Mouse (Mus musculus): ENCODE measurements around the gene Dhrs7b.
A peak's percentile ranks its signal among the peaks of the same experiment; 100 is the strongest.
"Not testable (repeated sequence)": the region's sequence is repeated elsewhere in the genome, so short reads cannot be mapped to it uniquely, and the experiment has no call there.

Gene Dhrs7b

GRCm38 (mm10) chr11:60841467-60842200, 11.2 kb downstream of the Dhrs7b start:
- no peak for DNase-seq (ENCODE audit: low spot score in 2 of 2)

GRCm38 (mm10) chr11:60843412-60843811, 13.0 kb downstream of the Dhrs7b start:
- no peak for DNase-seq (ENCODE audit: low spot score in 2 of 2)

- DNase-seq (ENCODE audit: low spot score in 2 of 2): no peak
Observed at GRCm38 (mm10) chr11:60845415-60845814, 15.0 kb downstream of the Dhrs7b start.

- no peak for DNase-seq (ENCODE audit: low spot score in 2 of 2)
Observed at GRCm38 (mm10) chr11:60856587-60856986, 26.2 kb downstream of the Dhrs7b start.

GRCm38 (mm10) chr11:60861993-60862392, 31.6 kb downstream of the Dhrs7b start:
- DNase-seq (ENCODE audit: low spot score in 2 of 2): no peak

GRCm38 (mm10) chr11:60863196-60863595, 32.8 kb downstream of the Dhrs7b start:
- DNase-seq (ENCODE audit: low spot score in 2 of 2): no peak

- peak in 1 of 2 experiments; percentile 44 for DNase-seq (ENCODE audit: low spot score in 2 of 2)
Observed at GRCm38 (mm10) chr11:60864166-60864565, 33.7 kb downstream of the Dhrs7b start.

GRCm38 (mm10) chr11:60864916-60865315, 34.5 kb downstream of the Dhrs7b start:
- no peak for DNase-seq (ENCODE audit: low spot score in 2 of 2)

- no peak for DNase-seq (ENCODE audit: low spot score in 2 of 2)
Observed at GRCm38 (mm10) chr11:60866021-60866420, 35.6 kb downstream of the Dhrs7b start.

GRCm38 (mm10) chr11:60867456-60867855, 37.0 kb downstream of the Dhrs7b start:
- no peak for DNase-seq (ENCODE audit: low spot score in 2 of 2)

- peak in 1 of 2 experiments; percentile 45 for DNase-seq (ENCODE audit: low spot score in 2 of 2)
Observed at GRCm38 (mm10) chr11:60867904-60868303, 37.5 kb downstream of the Dhrs7b start.

- DNase-seq (ENCODE audit: low spot score in 2 of 2): not testable (repeated sequence)
Observed at GRCm38 (mm10) chr11:60869471-60869870, 39.0 kb downstream of the Dhrs7b start.

GRCm38 (mm10) chr11:60871409-60871808, 41.0 kb downstream of the Dhrs7b start:
- no peak for DNase-seq (ENCODE audit: low spot score in 2 of 2)

GRCm38 (mm10) chr11:60873101-60873500, 42.7 kb downstream of the Dhrs7b start:
- no peak for DNase-seq (ENCODE audit: low spot score in 2 of 2)

GRCm38 (mm10) chr11:60878056-60878612, 47.7 kb downstream of the Dhrs7b start:
- DNase-seq (ENCODE audit: low spot score in 2 of 2): peak in 1 of 2 experiments; percentile 60

GRCm38 (mm10) chr11:60878675-60879294, 48.4 kb downstream of the Dhrs7b start, which contains the start of gene Tmem11:
Gene Tmem11, minus strand, starts transcription at chr11:60879272.
- DNase-seq (ENCODE audit: low spot score in 2 of 2): peak; percentile 92 to 96

- DNase-seq (ENCODE audit: low spot score in 2 of 2): peak; percentile 63 to 75
Observed at GRCm38 (mm10) chr11:60879423-60879822, 49.0 kb downstream of the Dhrs7b start.

- no peak for DNase-seq (ENCODE audit: low spot score in 2 of 2)
Observed at GRCm38 (mm10) chr11:60880559-60880958, 50.1 kb downstream of the Dhrs7b start.

GRCm38 (mm10) chr11:60882386-60882785, 52.0 kb downstream of the Dhrs7b start:
- DNase-seq (ENCODE audit: low spot score in 2 of 2): no peak

GRCm38 (mm10) chr11:60886986-60887385, 56.6 kb downstream of the Dhrs7b start:
- DNase-seq (ENCODE audit: low spot score in 2 of 2): not testable (repeated sequence)

GRCm38 (mm10) chr11:60889861-60890260, 59.4 kb downstream of the Dhrs7b start:
- DNase-seq (ENCODE audit: low spot score in 2 of 2): no peak

GRCm38 (mm10) chr11:60890286-60890685, 59.9 kb downstream of the Dhrs7b start:
- no peak for DNase-seq (ENCODE audit: low spot score in 2 of 2)

- no peak for DNase-seq (ENCODE audit: low spot score in 2 of 2)
Observed at GRCm38 (mm10) chr11:60890744-60891143, 60.3 kb downstream of the Dhrs7b start.
